Mouse (Mus musculus) kidney, adult 2 months (tissue): ENCODE measurements at regions not wholly inside any gene's neighbourhood (a gene's known extent, or its start where the extent isn't known, plus 50 kb on each side); places are given as distances from the start of the nearest gene placed in this dataset.

Source experiments
- CTCF ChIP-seq: fragments of 200-500 bp; conservative IDR thresholded peaks from 2 replicates; pipeline ENCODE4 v1.5.1; 2011; ENCODE audit warnings: low read depth, mild to moderate bottlenecking, control low read depth, low read length, moderate library complexity, mixed read lengths; ENCODE audit not compliant: insufficient read depth, insufficient read length
- POLR2A ChIP-seq: fragments of 200-500 bp; IDR thresholded peaks from one replicate; pipeline ENCODE4 v1.6.1; 2011; ENCODE audit warnings: low read depth, low read length, control low read depth

DNA sequence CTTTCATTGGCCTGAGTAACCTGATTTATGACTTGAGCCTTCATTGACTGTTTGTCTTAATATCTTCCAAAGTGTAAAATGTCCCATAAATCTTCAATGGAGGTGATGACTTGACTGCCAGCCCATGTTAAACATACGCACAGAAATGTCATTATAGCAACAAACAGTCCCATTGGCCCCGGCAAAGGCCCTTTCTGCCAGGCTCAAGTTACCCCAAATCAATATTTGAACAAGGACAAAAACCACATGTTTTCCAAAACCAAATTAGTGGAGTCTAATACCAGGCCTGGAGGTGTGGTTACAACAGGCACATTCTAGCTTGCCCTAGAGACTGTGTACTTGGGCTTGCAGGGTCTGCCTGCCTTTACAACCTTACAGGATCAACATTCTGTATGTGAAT is 68.2 kb upstream of the Fggy start:
- TF ChIP-seq CTCF (no peak), POLR2A (no peak)
